Mouse (Mus musculus): ENCODE data around the gene March2.
"Not testable (repeated sequence)": the region's sequence is repeated elsewhere in the genome, so short reads cannot be mapped to it uniquely, and the experiment has no call there.

March2 gene

GRCm38 (mm10) chr17:33718384-33718881, at the start of gene March2:
TSS of gene March2 (minus strand) at chr17:33718670.
- peak; percentile 98 for DNase-seq (ENCODE audit: low spot score)

DNA sequence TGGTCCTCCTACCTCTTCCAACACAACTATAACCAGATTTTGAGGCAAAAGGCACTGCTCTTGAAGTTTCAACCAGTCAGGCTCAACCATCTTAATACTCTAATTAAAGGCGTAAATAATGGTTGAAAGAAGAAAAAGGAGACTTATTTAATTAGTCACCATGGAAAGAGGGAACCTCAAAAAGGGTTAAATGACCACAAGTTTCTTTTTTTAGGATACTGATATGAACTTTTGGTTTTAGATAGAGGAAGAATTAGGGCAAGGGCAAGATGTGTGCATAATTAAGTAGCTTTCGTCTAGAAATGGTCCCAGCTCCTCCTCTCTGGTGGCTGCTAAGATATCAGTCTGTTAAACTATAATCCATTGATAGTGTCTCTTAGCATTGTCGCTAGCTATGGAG, 47.9 kb upstream of the March2 start:
- no peak for DNase-seq (ENCODE audit: low spot score)

DNA sequence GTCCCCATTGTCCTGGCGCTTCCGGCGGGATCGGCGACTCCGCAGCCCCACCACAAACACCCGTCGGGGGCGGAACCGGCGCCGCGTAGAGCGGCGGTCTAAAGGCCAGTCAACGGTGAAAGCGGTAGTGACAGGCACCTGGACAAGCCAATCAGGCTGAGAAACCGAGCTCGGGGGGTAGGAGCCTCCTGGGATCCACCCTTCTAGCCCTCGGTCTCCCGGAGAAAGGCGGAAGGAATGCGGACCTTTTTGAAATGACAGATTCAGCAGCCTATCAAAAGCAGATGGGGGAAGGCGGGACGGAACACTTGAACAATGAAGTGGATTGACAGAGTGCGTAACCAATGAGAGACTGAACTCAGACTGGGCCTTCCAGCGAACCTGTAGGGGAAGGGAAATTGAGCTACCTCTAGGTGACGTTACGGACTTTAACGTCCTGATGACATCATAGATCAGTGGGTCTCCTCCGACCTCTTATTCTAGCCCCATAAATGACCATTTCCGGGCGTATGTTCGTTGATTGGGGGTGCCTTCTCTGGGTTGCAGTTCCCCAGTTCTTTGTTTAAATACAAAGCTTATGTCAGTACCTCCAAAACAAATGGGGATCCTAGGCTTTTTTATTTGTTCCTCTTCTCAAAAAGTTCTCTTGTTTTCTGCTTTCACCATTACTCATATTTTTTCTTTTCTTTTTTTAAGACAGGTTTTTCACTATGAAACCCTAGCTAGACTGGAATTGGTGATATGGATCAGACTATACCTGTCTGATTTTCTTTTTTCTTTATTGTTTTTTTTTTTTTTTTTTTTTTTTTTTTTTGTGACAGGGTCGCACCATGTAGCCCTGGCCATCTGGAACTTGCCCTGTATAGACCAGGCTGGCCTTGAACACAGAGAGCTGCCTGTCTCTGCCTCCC, 42.0 kb upstream of the March2 start, which contains the start of gene Rab11b:
TSS of gene Rab11b (minus strand) at position 276 of the 911 bp plus-strand sequence.
- DNase-seq (ENCODE audit: low spot score): peak; percentile 100

- peak; percentile 98 for DNase-seq (ENCODE audit: low spot score)
These were observed 41.3 kb upstream of the March2 start for GRCm38 (mm10) chr17:33759767-33760254.

DNA sequence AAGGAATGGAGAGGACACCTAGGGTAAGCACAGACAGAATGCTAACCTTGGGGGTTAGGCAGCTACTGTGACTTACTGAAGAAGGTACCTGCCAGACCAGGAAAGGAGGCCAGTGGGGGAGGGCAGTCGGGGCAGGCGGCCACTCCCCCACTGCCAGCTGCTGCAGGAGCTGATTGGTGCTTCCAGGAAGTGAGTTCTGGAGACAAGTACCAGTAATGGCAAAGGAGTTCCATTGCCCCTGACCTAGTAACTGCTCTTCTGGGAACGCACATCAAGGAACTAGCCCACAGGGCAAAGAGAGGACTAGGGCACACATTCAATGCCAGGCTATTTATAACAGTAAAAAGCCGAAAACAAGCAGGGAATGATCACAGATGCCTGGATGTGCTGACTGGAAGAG, 38.8 kb upstream of the March2 start:
- DNase-seq (ENCODE audit: low spot score): peak; percentile 46

DNA sequence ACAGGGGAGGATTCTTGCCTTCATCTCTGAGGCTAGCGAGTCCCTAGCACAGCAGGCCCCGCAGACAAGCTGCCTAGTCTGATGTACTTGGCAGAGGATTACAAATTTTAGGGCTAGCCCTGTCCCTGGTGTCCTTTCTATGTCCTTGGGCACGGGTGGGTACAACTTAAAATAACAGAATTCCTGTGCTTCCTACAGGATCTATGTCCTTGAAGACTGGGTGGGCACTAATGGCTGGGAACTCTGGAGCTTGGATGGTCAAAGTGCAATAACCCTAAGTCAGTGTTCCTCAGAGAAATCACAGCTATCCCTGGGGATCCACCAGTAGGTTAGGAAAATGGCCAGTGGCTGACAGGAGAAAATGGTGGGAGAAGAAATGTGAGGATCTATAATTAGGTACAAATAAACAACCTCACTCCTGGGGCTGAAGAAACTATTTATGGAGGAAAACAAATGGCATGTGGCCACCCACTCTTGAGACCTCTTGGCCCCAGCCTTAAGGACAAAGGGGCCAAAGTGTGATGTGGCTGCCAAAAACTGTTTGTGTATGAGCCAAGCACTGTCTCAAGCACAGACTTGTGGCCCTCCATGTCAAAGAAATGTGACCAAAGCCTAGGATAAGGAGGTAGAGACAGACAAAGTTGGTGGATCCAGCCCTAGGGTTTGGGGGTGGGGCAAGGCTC, 37.8 kb upstream of the March2 start:
- DNase-seq (ENCODE audit: low spot score): no peak

DNA sequence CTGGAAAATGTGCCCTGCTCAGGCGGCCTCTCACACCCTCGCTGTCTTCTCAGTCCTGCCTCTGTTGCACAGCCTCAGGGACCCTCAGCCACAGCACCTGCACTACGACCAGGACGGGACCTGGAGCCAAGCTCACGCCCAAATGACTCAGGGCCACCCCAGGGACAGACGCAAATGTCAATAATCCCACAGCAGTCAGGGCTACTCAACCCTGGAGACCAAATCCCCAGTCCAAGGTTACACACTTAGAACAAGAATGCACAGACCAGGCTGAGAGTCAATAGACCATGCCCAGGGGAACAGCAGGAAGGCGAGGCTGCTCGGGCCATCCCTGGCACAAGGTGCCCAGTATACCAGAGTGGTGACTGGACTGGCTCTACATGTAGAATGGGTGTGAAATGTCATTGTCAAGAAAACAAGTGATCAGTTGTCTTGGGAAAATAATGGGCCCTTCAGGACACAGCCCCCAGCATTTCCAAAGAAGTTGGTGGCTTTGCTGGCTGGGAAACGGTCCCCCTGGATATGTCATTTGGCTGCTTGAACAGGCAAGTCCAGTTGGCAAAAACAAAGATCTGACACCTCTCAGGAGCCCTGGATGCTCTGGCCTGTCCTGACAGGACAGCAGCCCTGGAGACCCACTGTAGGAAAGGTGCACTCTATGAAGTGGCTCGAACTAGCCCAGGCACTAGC, 37.1 kb upstream of the March2 start:
- no peak for DNase-seq (ENCODE audit: low spot score)

- DNase-seq (ENCODE audit: low spot score): no peak
These were observed 36.2 kb upstream of the March2 start for GRCm38 (mm10) chr17:33754656-33755055.

GRCm38 (mm10) chr17:33752297-33752696, 33.8 kb upstream of the March2 start:
- DNase-seq (ENCODE audit: low spot score): no peak

GRCm38 (mm10) chr17:33751181-33751580, 32.7 kb upstream of the March2 start:
- DNase-seq (ENCODE audit: low spot score): no peak

- no peak for DNase-seq (ENCODE audit: low spot score)
These were observed 31.0 kb upstream of the March2 start for GRCm38 (mm10) chr17:33749451-33749850.

DNA sequence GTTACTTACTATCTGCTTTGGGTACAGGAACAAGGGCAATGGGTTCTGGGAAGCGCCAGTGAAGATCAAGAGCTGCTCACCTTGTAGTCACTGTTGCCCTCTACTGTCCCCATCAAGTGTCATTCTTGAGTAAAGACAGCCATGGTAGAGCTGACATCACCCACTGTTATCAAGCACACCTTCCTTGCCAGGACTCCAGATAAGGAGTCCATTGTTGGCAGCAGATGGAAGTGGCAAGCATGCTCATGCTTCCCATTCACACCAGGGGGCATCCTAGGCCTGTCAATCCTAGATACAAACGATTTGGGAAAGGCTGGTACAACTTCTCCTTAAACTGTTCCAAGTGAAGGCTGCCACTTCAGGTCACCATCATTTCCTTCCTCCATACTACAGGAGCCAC, 27.5 kb upstream of the March2 start:
- no peak for DNase-seq (ENCODE audit: low spot score)

DNA sequence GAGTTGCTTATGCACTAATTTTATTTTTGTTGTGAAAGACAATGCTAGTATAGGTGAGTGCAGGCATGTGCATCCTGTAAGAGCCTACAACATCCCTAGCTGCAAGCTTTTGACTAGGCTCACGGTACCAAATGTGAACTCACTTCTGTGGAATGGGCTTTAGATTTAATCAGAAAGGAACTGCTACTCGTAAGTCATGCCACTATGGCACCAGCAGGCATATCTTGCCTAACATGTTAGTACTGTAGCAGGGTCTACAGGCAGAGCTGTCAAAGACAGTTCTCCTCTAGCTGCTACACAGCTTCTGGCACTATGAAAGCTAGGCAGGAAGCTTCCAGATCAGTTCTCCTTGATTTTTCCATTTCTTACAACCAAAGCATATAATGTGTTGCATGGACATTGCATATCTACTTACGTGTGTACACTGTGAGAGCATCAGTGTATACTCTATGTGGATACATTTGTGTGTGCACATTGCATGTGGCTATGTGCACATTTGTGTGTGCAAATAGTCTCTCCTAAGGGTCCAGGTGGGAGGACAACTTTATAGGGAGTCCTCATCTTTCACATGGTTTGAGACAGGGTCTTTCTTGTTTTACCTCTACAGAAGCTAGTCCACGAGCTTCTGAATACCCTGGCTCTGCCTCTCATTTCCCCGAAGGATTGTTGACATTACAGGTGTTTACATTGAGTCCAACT, 26.4 kb upstream of the March2 start:
- DNase-seq (ENCODE audit: low spot score): no peak

GRCm38 (mm10) chr17:33742420-33742819, 23.9 kb upstream of the March2 start:
- no peak for DNase-seq (ENCODE audit: low spot score)

DNA sequence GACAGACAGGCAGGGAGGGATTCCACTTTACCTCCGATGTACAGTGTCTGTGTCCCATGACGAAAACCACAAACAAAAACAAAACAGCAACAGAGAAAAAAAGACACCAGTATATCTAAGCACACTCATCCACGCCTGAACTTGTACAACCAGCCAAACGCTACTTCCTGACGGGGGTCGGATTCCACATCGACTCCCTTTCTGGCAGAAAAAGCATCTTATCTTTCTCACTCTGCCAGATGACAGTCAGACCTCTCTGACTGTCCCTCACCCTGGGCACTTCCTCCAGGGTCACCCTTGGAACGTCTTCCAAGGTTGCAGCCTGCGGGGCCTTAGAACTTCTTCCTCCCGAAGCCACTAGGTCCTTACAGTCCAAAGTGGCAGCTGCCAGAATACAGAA, 15.1 kb upstream of the March2 start:
- DNase-seq (ENCODE audit: low spot score): not testable (repeated sequence)

- not testable (repeated sequence) for DNase-seq (ENCODE audit: low spot score)
These were observed 14.2 kb upstream of the March2 start for GRCm38 (mm10) chr17:33732556-33733083.

- DNase-seq (ENCODE audit: low spot score): no peak
These were observed 10.7 kb upstream of the March2 start for GRCm38 (mm10) chr17:33729215-33729614.

DNA sequence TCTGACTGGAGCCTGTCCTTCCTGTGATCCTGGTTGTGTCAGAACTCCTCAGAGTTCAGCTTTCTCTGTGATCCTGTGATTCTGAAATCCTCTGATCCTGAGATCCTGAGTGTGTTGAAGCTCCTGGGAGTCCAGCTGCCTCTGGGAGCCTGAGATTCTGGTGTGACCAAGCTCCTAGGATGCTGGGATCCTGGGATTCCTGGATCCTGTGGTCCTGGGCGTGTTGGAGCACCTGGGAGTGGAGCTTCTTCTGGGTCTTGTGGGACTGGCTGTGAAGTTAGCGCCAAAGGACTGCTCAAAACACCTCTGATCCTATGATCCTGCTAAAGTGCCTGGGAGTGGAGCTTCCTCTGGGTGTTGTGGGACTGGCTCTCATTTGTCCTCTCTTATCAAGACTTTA, 9.9 kb upstream of the March2 start:
- no peak for DNase-seq (ENCODE audit: low spot score)

- DNase-seq (ENCODE audit: low spot score): no peak
These were observed 1.4 kb upstream of the March2 start for GRCm38 (mm10) chr17:33719736-33720378.

DNA sequence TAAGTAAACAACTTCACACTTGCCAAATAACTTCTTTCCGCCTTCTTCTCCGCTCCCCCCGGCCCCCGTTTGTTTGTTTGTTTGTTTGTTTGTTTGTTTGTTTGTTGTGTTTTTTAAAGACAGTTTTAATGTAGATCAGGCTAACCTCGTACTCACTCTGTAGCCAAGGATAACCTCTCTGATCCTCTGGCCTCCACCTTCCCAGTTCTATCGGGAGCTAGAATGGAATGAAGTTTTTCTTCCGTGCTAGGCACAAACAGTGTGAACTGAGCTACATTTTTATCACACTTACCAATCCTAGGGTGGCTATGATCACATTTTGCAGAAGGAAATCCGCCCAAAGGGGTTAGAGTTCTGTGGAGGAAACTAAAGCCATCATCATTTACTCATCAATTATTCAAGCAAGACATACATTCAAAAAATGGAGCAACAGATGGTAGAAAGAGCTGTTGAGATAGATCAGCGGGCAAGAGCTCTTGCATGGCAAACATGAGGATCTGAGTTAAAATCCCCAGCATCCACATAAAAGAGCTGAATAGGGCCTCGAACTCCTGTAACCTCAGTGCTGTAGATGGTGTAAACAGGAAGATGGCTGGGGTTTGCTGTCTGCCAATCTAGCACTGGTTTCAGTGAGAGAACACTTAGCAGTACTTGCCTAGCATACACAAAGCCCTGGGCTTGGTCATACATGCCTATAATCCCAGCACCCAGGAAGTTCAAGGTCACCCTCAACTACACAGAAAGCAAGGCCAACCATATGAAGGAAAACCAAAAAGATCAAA, 665 bp upstream of the March2 start:
- no peak for DNase-seq (ENCODE audit: low spot score)
